29 mouse cellular contexts compared by ENCODE assay signal in genomic region chr4:95787609-95788008, GRCm38 (mm10).
A peak's percentile ranks its signal among the peaks of the same experiment; 100 is the strongest.
DNase-seq lines count a peak whose midpoint lies in the region; ATAC-seq lines count a peak whose summit lies in the region.
"Had no signal": no experiment of that assay in that cellular context is flagged by ENCODE, and none has a peak within 500 bp of the region (broad histone marks: within the 10 kb centered on the region; RNA-seq: fewer than 3 reads in every experiment).

No protein-coding gene starts in this region.

- no peak overlapping the region for H3K4me3 ChIP-seq in embryonic facial prominence, embryonic 14.5 days (ENCODE audit: low read depth, low read length)
- no peak overlapping the region for H3K4me3 ChIP-seq in embryonic facial prominence, embryonic 10.5 days
- H3K4me3 ChIP-seq in intestine, embryonic 16.5 days (ENCODE audit: low read length) = no peak overlapping the region
- H3K4me3 ChIP-seq: hindbrain, embryonic 13.5 days; limb, embryonic 13.5 days; lung, embryonic 15.5 days; myocyte; neural tube, embryonic 12.5 days had no signal

- H3K36me3 ChIP-seq in embryonic facial prominence, embryonic 14.5 days (ENCODE audit: control insufficient read depth, insufficient read depth, low read length) = no peaks in the 10 kb centered on the region
- no peaks in the 10 kb centered on the region for H3K36me3 ChIP-seq in embryonic facial prominence, embryonic 10.5 days (replicated peaks)
- no peaks in the 10 kb centered on the region for H3K36me3 ChIP-seq in intestine, embryonic 16.5 days (ENCODE audit: control insufficient read depth, insufficient read depth, low read length)
- H3K36me3 ChIP-seq: hindbrain, embryonic 13.5 days; limb, embryonic 13.5 days; lung, embryonic 15.5 days; neural tube, embryonic 12.5 days had no signal

- no peaks in the 10 kb centered on the region for H3K27me3 ChIP-seq in embryonic facial prominence, embryonic 14.5 days (replicated peaks; ENCODE audit: control insufficient read depth, insufficient read depth, low read length)
- no peaks in the 10 kb centered on the region for H3K27me3 ChIP-seq in embryonic facial prominence, embryonic 10.5 days (replicated peaks; ENCODE audit: low read depth, poor library complexity, severe bottlenecking)
- H3K27me3 ChIP-seq in intestine, embryonic 16.5 days (replicated peaks; ENCODE audit: control insufficient read depth, insufficient read depth, low read length) = no peaks in the 10 kb centered on the region
- H3K27me3 ChIP-seq: CH12.LX; hindbrain, embryonic 13.5 days; limb, embryonic 13.5 days; lung, embryonic 15.5 days; neural tube, embryonic 12.5 days had no signal

- no peaks in the 10 kb centered on the region for H3K9me3 ChIP-seq in embryonic facial prominence, embryonic 14.5 days (ENCODE audit: control insufficient read depth, low read length)
- no peaks in the 10 kb centered on the region for H3K9me3 ChIP-seq in embryonic facial prominence, embryonic 10.5 days
- no peaks in the 10 kb centered on the region for H3K9me3 ChIP-seq in intestine, embryonic 16.5 days (ENCODE audit: control insufficient read depth, low read length)
- H3K9me3 ChIP-seq: hindbrain, embryonic 13.5 days; limb, embryonic 13.5 days; lung, embryonic 15.5 days; neural tube, embryonic 12.5 days had no signal

- peaks cover 24% of the 10 kb centered on the region for H3K4me1 ChIP-seq in embryonic facial prominence, embryonic 14.5 days (ENCODE audit: control insufficient read depth, insufficient read depth, low read length)
- H3K4me1 ChIP-seq in embryonic facial prominence, embryonic 10.5 days = peaks cover 21% of the 10 kb centered on the region
- H3K4me1 ChIP-seq in intestine, embryonic 16.5 days (ENCODE audit: control insufficient read depth, insufficient read depth, low read length) = peaks cover 16% of the 10 kb centered on the region

- H3K4me2 ChIP-seq in embryonic facial prominence, embryonic 14.5 days (ENCODE audit: low read depth, low read length) = no peak overlapping the region
- no peak overlapping the region for H3K4me2 ChIP-seq in intestine, embryonic 16.5 days (ENCODE audit: low read depth, low read length)
- H3K4me2 ChIP-seq: heart, embryonic 11.5 days; hindbrain, embryonic 13.5 days; limb, embryonic 13.5 days; liver, embryonic 11.5 days; lung, embryonic 15.5 days; midbrain, embryonic 11.5 days; neural tube, embryonic 12.5 days had no signal

- DNase-seq in embryonic facial prominence, embryonic 14.5 days (ENCODE audit: low spot score) = no peak
- DNase-seq in embryonic facial prominence, embryonic 10.5 days (ENCODE audit: low spot score) = no peak
- peak; percentile 26 to 51 for DNase-seq in kidney, adult 8-10 months
- no peak for DNase-seq in kidney, postnatal 4 days
- DNase-seq in kidney, postnatal 14 days = peak; percentile 15
- DNase-seq in lung, postnatal 36 days = no peak
- no peak for DNase-seq in cerebellum, adult 11-12 months
- DNase-seq: adrenal gland, adult 8-10 months; cerebellum, adult 8-10 months; cerebellum, postnatal 25 days; gastrocnemius, postnatal 36 days; heart, adult 18-20 months; heart, postnatal 36 days; retina, postnatal 1 day; right cerebral cortex, postnatal 14 days; thymus, adult 2 months; thymus, postnatal 36 days had no signal

- H3K9ac ChIP-seq in embryonic facial prominence, embryonic 14.5 days (ENCODE audit: low read depth, low read length) = no peak overlapping the region
- no peak overlapping the region for H3K9ac ChIP-seq in intestine, embryonic 16.5 days (ENCODE audit: low read depth, low read length)
- H3K9ac ChIP-seq: hindbrain, embryonic 13.5 days; limb, embryonic 13.5 days; lung, embryonic 15.5 days; neural tube, embryonic 12.5 days had no signal

- H3K27ac ChIP-seq in embryonic facial prominence, embryonic 14.5 days (replicated peaks; ENCODE audit: low read depth, low read length) = peak overlapping the region; percentile 61; the same call in 1 of the 2 replicates
- no peak overlapping the region for H3K27ac ChIP-seq in embryonic facial prominence, embryonic 10.5 days (replicated peaks)
- H3K27ac ChIP-seq in intestine, embryonic 16.5 days (ENCODE audit: low read length) = peak overlapping the region; percentile 78
- H3K27ac ChIP-seq: hindbrain, embryonic 13.5 days; limb, embryonic 13.5 days; lung, embryonic 15.5 days; neural tube, embryonic 12.5 days had no signal

- ATAC-seq in embryonic facial prominence, embryonic 14.5 days (ENCODE audit: low read depth) = no peak
- peak; percentile 26; the same call in 1 of the 2 replicates for ATAC-seq in intestine, embryonic 16.5 days
- ATAC-seq: forebrain, embryonic 14.5 days; midbrain, embryonic 16.5 days had no signal

- 46% methylated on average over 2 of the region's 2 CpGs for WGBS in embryonic facial prominence, embryonic 14.5 days
- WGBS in embryonic facial prominence, embryonic 10.5 days = 44% methylated on average over 2 of the region's 2 CpGs
- WGBS in intestine, embryonic 16.5 days = 45% methylated on average over 2 of the region's 2 CpGs

Comparison
In these comparisons a context has a peak if more than half of its experiments do, and no peak if none do; other contexts are left out.
1. DNase-seq: peak in kidney, adult 8-10 months (2 of 2) and kidney, postnatal 14 days (single experiment); none in embryonic facial prominence, embryonic 14.5 days (single experiment), embryonic facial prominence, embryonic 10.5 days (single experiment), kidney, postnatal 4 days (0 of 2), lung, postnatal 36 days (single experiment) and cerebellum, adult 11-12 months (single experiment).